Mouse (Mus musculus) limb, embryonic 11.5 days (tissue): ENCODE measurements around the gene Olfr963. TPM values are rescaled to one million over a fixed set of nuclear protein-coding genes. Genes with fewer than 3 reads are reported as not detected.

Experiments used
- polyA plus RNA-seq: library from polyadenylated mRNA; unstranded; fragments of >200 nt; fragmentation: Nextera tagmentation; extraction: Ambion mirVana; gene quantifications from 2 replicates; pipeline ENCODE4 v1.2.1, GENCODE M21; 2014

Olfr963 gene
- polyA plus RNA-seq, 1 experiment from 2014 or later = not detected

Other genes starting within 250 kb of the Olfr963 start
- not detected in 2 replicates for gene Olfr952, start 240.1 kb upstream of the Olfr963 start, polyA plus RNA-seq
- not detected in 2 replicates for gene Olfr954, start 210.5 kb upstream of the Olfr963 start, polyA plus RNA-seq
- gene Olfr955, start 195.3 kb upstream of the Olfr963 start, polyA plus RNA-seq = not detected in 2 replicates
- gene Olfr44, start 173.2 kb upstream of the Olfr963 start, polyA plus RNA-seq = not detected in 2 replicates
- not detected in 2 replicates for gene Olfr957, start 151.4 kb upstream of the Olfr963 start, polyA plus RNA-seq
- not detected in 2 replicates for gene Olfr958, start 113.2 kb upstream of the Olfr963 start, polyA plus RNA-seq
- not detected in 2 replicates for gene Olfr959, start 91.6 kb upstream of the Olfr963 start, polyA plus RNA-seq
- gene AW551984, start 62.8 kb upstream of the Olfr963 start, polyA plus RNA-seq = 9.4 and 12.9 TPM in 2 replicates
- gene Olfr148, start 56.5 kb upstream of the Olfr963 start, polyA plus RNA-seq = not detected in 2 replicates
- not detected in 2 replicates for gene Olfr960, start 45.8 kb upstream of the Olfr963 start, polyA plus RNA-seq
- not detected in 2 replicates for gene Olfr961, start 22.1 kb upstream of the Olfr963 start, polyA plus RNA-seq
- gene Olfr149, start 39.9 kb downstream of the Olfr963 start, polyA plus RNA-seq = not detected in 2 replicates
- gene Olfr965, start 44.1 kb downstream of the Olfr963 start, polyA plus RNA-seq = not detected in 2 replicates
- not detected in 2 replicates for gene Olfr150, start 63.8 kb downstream of the Olfr963 start, polyA plus RNA-seq
- not detected in 2 replicates for gene Olfr967, start 79.0 kb downstream of the Olfr963 start, polyA plus RNA-seq
- not detected in 2 replicates for gene Olfr968, start 116.0 kb downstream of the Olfr963 start, polyA plus RNA-seq
- gene Olfr969, start 123.7 kb downstream of the Olfr963 start, polyA plus RNA-seq = not detected in 2 replicates
- gene Olfr970, start 141.7 kb downstream of the Olfr963 start, polyA plus RNA-seq = not detected in 2 replicates
- gene Olfr971, start 169.7 kb downstream of the Olfr963 start, polyA plus RNA-seq = not detected in 2 replicates
- not detected in 2 replicates for gene Olfr972, start 199.2 kb downstream of the Olfr963 start, polyA plus RNA-seq
- not detected in 2 replicates for gene Olfr229, start 240.1 kb downstream of the Olfr963 start, polyA plus RNA-seq